Mouse (Mus musculus) megakaryocyte, embryonic 14.5 days (primary cell): Measurements from ENCODE around the gene Dclk1.

Experiments
- FLI1 ChIP-seq: IDR thresholded peaks from 2 replicates; pipeline ENCODE4 v1.6.1; 2012; ENCODE audit warnings: low read length, inconsistent platforms, mixed read lengths
- GATA1 ChIP-seq: IDR thresholded peaks from 3 replicates; pipeline ENCODE4 v1.6.1; 2012; ENCODE audit warnings: mixed read lengths, low read length, inconsistent platforms, borderline replicate concordance

DNA sequence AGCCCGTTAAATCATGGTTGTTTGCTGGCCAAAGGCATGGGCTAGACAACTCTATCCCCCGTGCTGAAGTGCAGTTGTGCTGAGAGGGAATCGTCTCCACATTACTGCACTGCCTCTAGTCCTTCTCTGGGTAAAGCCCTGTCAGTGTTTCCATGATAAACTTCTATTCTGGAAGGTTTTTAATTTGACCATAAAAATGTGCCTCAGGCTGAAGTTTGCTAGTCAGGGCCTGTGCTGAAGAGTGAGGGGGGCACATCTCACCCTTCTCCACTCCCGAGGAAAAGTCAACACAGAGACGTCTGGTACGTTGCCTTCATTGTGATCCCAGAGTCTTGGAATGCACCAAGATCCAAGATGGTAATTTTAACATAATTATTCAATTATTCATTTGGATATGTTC lies 294.7 kb downstream of the Dclk1 start:
- TF ChIP-seq GATA1 (no peak), FLI1 (no peak)
